Mouse (Mus musculus) kidney, adult 2 months (tissue): ENCODE data around the gene Sgta. TPM values are rescaled to one million over a fixed set of nuclear protein-coding genes. Genes with fewer than 3 reads are reported as not detected.
"Not testable (repeated sequence)": the region's sequence is repeated elsewhere in the genome, so short reads cannot be mapped to it uniquely, and the experiment has no call there.

ENCODE experiments used
- DNase-seq: peaks from one replicate; pipeline ENCODE4 v3.0.0; 2021
- H3K27ac ChIP-seq: fragments of 200-500 bp; 2 replicates; pipeline ENCODE4 v1.5.1; 2012; ENCODE audit warnings: low read depth, low read length, control low read depth, inconsistent platforms; ENCODE audit not compliant: insufficient read depth
- H3K27me3 ChIP-seq: fragments of 200-500 bp; replicated peaks from 2 replicates; pipeline ENCODE4 v1.6.1; 2012; ENCODE audit warnings: mild to moderate bottlenecking, moderate library complexity, low read length, inconsistent platforms; ENCODE audit not compliant: control insufficient read depth, insufficient read depth
- H3K36me3 ChIP-seq: fragments of 200-500 bp; 2 replicates; pipeline ENCODE4 v1.6.1; 2012; ENCODE audit warnings: mild to moderate bottlenecking, moderate library complexity, low read length, inconsistent platforms; ENCODE audit not compliant: control insufficient read depth, insufficient read depth
- H3K4me1 ChIP-seq: fragments of 200-500 bp; 2 replicates; pipeline ENCODE4 v1.6.1; 2011; ENCODE audit warnings: low read length; ENCODE audit not compliant: control insufficient read depth, insufficient read depth
- H3K4me3 ChIP-seq: fragments of 200-500 bp; 2 replicates; pipeline ENCODE4 v1.5.1; 2011; ENCODE audit warnings: mild to moderate bottlenecking, low read depth, low read length, control low read depth; ENCODE audit not compliant: insufficient read depth
- CTCF ChIP-seq: fragments of 200-500 bp; conservative IDR thresholded peaks from 2 replicates; pipeline ENCODE4 v1.5.1; 2011; ENCODE audit warnings: low read depth, mild to moderate bottlenecking, control low read depth, low read length, moderate library complexity, mixed read lengths; ENCODE audit not compliant: insufficient read depth, insufficient read length
- POLR2A ChIP-seq: fragments of 200-500 bp; IDR thresholded peaks from one replicate; pipeline ENCODE4 v1.6.1; 2011; ENCODE audit warnings: low read depth, low read length, control low read depth
- WGBS: fragments of 180-500 bp; shearing (Covaris S2); methylation state at CpG from one replicate; pipeline ENCODE4 v1.1.7; 2018; 5-methylcytosine and 5-hydroxymethylcytosine counted together
- polyA plus RNA-seq: library from polyadenylated mRNA; depleted of rRNA; stranded (reverse); fragments of >200 nt; gene quantifications from 2 replicates; pipeline ENCODE4 v1.2.3, GENCODE M21; 2012

The Sgta gene
- polyA plus RNA-seq, 1 experiment, result 183 TPM

- no peak for DNase-seq
- WGBS, result 68% methylated on average over 7 of the region's 7 CpGs
Observed at GRCm38 (mm10) chr10:81073464-81073863, 13.5 kb upstream of the Sgta start.

GRCm38 (mm10) chr10:81072290-81072689, 12.3 kb upstream of the Sgta start:
- Histone ChIP-seq H3K27me3 (no peaks in the 10 kb centered on the region), H3K4me1 (peaks cover 4% of the 10 kb centered on the region; the same call in 1 of the 2 replicates), H3K4me3 (no peak overlapping the region), H3K36me3 (no peaks in the 10 kb centered on the region), H3K27ac (no peak overlapping the region)
- no peak for DNase-seq
- WGBS, result 95% methylated on average over 8 of the region's 8 CpGs
- TF ChIP-seq CTCF, result no peak
- no peak for TF ChIP-seq POLR2A

More at GRCm38 (mm10) chr10:81073464-81073863, 13.5 kb upstream of the Sgta start:
- TF ChIP-seq POLR2A (no peak), CTCF (peak; percentile 48)
- no peak overlapping the region for H3K27ac ChIP-seq
- peaks cover 4% of the 10 kb centered on the region; the same call in 1 of the 2 replicates for H3K4me1 ChIP-seq
- no peaks in the 10 kb centered on the region for H3K27me3 ChIP-seq
- H3K36me3 ChIP-seq, result no peaks in the 10 kb centered on the region
- no peak overlapping the region for H3K4me3 ChIP-seq

GRCm38 (mm10) chr10:81069836-81070235, 9.9 kb upstream of the Sgta start, which contains the start of gene Thop1:
Gene Thop1, plus strand, starts transcription at chr10:81070035.
- Histone ChIP-seq H3K36me3 (no peaks in the 10 kb centered on the region), H3K4me1 (peaks cover 4% of the 10 kb centered on the region; the same call in 1 of the 2 replicates), H3K27me3 (no peaks in the 10 kb centered on the region), H3K27ac (no peak within 1 kb of the TSS), H3K4me3 (peak within 1 kb of the TSS; percentile 54)
- DNase-seq, result peak; percentile 99
- under 1% methylated on average over 35 of the region's 35 CpGs for WGBS
- TF ChIP-seq CTCF (no peak), POLR2A (no peak)

- TF ChIP-seq CTCF (no peak), POLR2A (no peak)
- DNase-seq, result no peak
- Histone ChIP-seq H3K36me3 (no peaks in the 10 kb centered on the region), H3K27me3 (no peaks in the 10 kb centered on the region), H3K27ac (no peak overlapping the region), H3K4me1 (peaks cover 4% of the 10 kb centered on the region; the same call in 1 of the 2 replicates), H3K4me3 (no peak overlapping the region)
- 75% methylated on average over 5 of the region's 5 CpGs for WGBS
Observed at GRCm38 (mm10) chr10:81068706-81069105, 8.7 kb upstream of the Sgta start.

GRCm38 (mm10) chr10:81064519-81064918, 4.5 kb upstream of the Sgta start:
- H3K4me1 ChIP-seq, H3K4me3 ChIP-seq, H3K27ac ChIP-seq, H3K36me3 ChIP-seq, DNase-seq, H3K27me3 ChIP-seq: not testable (repeated sequence)
- WGBS, result 89% methylated on average over 8 of the region's 8 CpGs

- no peak for DNase-seq
- Histone ChIP-seq H3K27ac (no peak overlapping the region), H3K4me3 (no peak overlapping the region), H3K27me3 (no peaks in the 10 kb centered on the region), H3K4me1 (peaks cover 6% of the 10 kb centered on the region; the same call in 1 of the 2 replicates), H3K36me3 (no peaks in the 10 kb centered on the region)
- TF ChIP-seq POLR2A (no peak), CTCF (no peak)
- 61% methylated on average over 4 of the region's 4 CpGs for WGBS
Observed at GRCm38 (mm10) chr10:81062710-81063109, 2.7 kb upstream of the Sgta start.

GRCm38 (mm10) chr10:81058896-81059295, 1.1 kb downstream of the Sgta start:
- no peak for TF ChIP-seq POLR2A
- TF ChIP-seq CTCF, result no peak
- peaks cover 6% of the 10 kb centered on the region; the same call in 1 of the 2 replicates for H3K4me1 ChIP-seq
- 58% methylated on average over 6 of the region's 6 CpGs for WGBS
- H3K27me3 ChIP-seq, result no peaks in the 10 kb centered on the region
- H3K4me3 ChIP-seq, result no peak overlapping the region; the same call in 1 of the 2 replicates
- H3K27ac ChIP-seq, result no peak overlapping the region
- DNase-seq, result no peak
- H3K36me3 ChIP-seq, result no peaks in the 10 kb centered on the region
